Comparison of ENCODE assay signal across 18 mouse cellular contexts in the genomic region with DNA sequence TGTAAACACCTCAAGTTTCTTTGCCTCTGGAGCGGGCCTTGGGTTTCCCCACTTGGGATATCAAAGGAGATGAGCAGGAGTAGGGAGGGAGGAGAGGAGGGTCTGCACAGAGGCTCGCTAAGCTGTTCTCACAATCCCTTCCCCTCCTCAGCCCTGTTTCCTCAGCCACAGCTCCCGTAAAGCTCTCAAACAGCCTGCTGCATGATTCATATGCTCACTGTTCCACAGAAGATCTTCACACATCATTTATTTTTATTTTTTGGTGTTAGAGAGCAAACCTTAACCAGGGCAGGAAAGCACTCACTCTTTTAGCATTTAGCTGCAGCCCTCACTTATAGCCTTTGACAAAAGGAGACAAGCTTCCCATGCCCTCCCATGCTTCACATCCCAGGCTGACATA.
"Had no signal": no experiment of that assay in that cellular context is flagged by ENCODE, and none has a peak within 500 bp of the region (broad histone marks: within the 10 kb centered on the region; RNA-seq: fewer than 3 reads in every experiment).

No protein-coding gene starts in this region.

- H3K9ac ChIP-seq: lung, embryonic 14.5 days; midbrain, embryonic 12.5 days; neural tube, embryonic 13.5 days; neural tube, embryonic 15.5 days had no signal

- ATAC-seq: midbrain, embryonic 16.5 days had no signal

- H3K9me3 ChIP-seq: midbrain, embryonic 10.5 days; midbrain, embryonic 12.5 days; neural tube, embryonic 13.5 days; neural tube, embryonic 15.5 days had no signal

- H3K27me3 ChIP-seq: midbrain, embryonic 12.5 days; neural tube, embryonic 13.5 days; neural tube, embryonic 15.5 days had no signal

- H3K4me2 ChIP-seq: lung, embryonic 14.5 days; midbrain, embryonic 12.5 days; neural tube, embryonic 13.5 days; neural tube, embryonic 15.5 days had no signal

- H3K27ac ChIP-seq: midbrain, embryonic 10.5 days; midbrain, embryonic 12.5 days; neural tube, embryonic 13.5 days; neural tube, embryonic 15.5 days had no signal

- H3K4me1 ChIP-seq: midbrain, embryonic 10.5 days; midbrain, embryonic 12.5 days; neural tube, embryonic 13.5 days; neural tube, embryonic 15.5 days had no signal

- H3K4me3 ChIP-seq: midbrain, embryonic 10.5 days; midbrain, embryonic 12.5 days; myocyte; neural tube, embryonic 13.5 days; neural tube, embryonic 15.5 days had no signal

- DNase-seq: lung, adult 18-20 months; lung, embryonic 14.5 days; lung, postnatal 10 days; lung, postnatal 4 days; midbrain, embryonic 14.5 days; retina, postnatal 1 day; right cerebral cortex, postnatal 14 days; right cerebral cortex, postnatal 4 days; spleen, adult 18-20 months; thymus, adult 18-20 months; thymus, postnatal 14 days; thymus, postnatal 36 days had no signal
